Comparison of ENCODE assay signal across 9 mouse cellular contexts in the genomic region with DNA sequence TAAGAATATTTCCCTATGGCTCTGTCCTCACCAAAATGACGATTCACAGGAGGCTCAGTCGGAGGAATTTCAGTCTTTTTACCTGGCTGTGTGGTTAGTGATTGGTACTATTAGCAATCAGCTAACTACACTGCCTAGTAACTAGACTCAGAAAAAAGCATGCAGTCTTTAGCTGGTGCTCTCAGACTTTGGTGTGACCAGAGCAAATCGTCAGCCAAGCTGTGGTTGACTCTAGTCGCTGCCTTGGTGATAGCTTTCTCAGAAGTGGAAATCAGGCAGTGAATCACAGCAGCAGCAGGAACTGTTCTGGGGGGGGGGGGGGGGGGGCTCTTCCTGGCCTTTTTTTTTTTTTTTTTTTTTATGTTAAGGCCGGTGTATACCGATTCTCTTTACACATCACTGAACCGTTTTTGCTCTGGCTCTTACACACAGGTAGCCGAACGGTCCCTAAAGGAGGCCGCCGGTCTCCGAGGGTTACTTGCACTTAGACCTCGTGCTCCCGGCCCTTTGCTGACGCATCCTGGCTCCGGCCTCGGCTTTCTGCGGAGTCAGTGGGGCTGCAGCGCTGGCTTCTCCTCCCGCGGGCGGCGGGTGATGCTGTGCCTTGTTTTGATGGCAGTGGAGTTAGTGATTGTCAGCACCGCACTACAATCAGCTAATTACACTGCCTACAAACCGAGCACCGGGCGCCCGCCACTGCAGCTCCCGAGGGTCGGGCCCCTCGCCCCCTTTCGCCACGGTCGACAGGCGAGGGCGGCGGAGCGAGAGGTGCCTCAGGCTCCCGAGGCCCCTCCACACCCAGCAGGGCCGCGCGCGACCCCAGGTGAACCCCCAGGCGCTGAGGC. TPM values are rescaled to one million over a fixed set of nuclear protein-coding genes. Genes with fewer than 3 reads are reported as not detected.
DNase-seq lines count a peak whose midpoint lies in the region; ATAC-seq lines count a peak whose summit lies in the region.
"Had no signal": no experiment of that assay in that cellular context is flagged by ENCODE, and none has a peak within 500 bp of the region (broad histone marks: within the 10 kb centered on the region; RNA-seq: fewer than 3 reads in every experiment).

No protein-coding gene starts in this region.

- no peaks in the 10 kb centered on the region for H3K9me3 ChIP-seq in intestine, embryonic 14.5 days (ENCODE audit: control insufficient read depth, low read length)
- H3K9me3 ChIP-seq in limb, embryonic 11.5 days (ENCODE audit: control insufficient read depth, low read length): no peaks in the 10 kb centered on the region
- H3K9me3 ChIP-seq in midbrain, embryonic 14.5 days (ENCODE audit: control insufficient read depth, low read length): no peaks in the 10 kb centered on the region
- no peaks in the 10 kb centered on the region for H3K9me3 ChIP-seq in stomach, embryonic 15.5 days

- peak overlapping the region; percentile 56 for H3K9ac ChIP-seq in intestine, embryonic 14.5 days (ENCODE audit: low read length)
- H3K9ac ChIP-seq in limb, embryonic 11.5 days (ENCODE audit: low read length): peak overlapping the region; percentile 58
- H3K9ac ChIP-seq in midbrain, embryonic 14.5 days (replicated peaks; ENCODE audit: low read length): peak overlapping the region; percentile 64
- H3K9ac ChIP-seq in stomach, embryonic 15.5 days: peak overlapping the region; percentile 52

- 2% methylated on average over 44 of the region's 44 CpGs for WGBS in intestine, embryonic 14.5 days
- WGBS in limb, embryonic 11.5 days: under 1% methylated on average over 43 of the region's 44 CpGs
- WGBS in midbrain, embryonic 14.5 days: 2% methylated on average over 44 of the region's 44 CpGs
- WGBS in stomach, embryonic 15.5 days: 2% methylated on average over 44 of the region's 44 CpGs

- H3K27me3 ChIP-seq in intestine, embryonic 14.5 days (replicated peaks; ENCODE audit: control insufficient read depth, insufficient read depth, low read length): peaks cover 9% of the 10 kb centered on the region; the same call in 1 of the 2 replicates
- peaks cover 4% of the 10 kb centered on the region for H3K27me3 ChIP-seq in limb, embryonic 11.5 days (ENCODE audit: control insufficient read depth, insufficient read depth, low read length)
- 0 out of 2 replicates have a peak, but pooled peaks cover 6% of the 10 kb centered on the region for H3K27me3 ChIP-seq in midbrain, embryonic 14.5 days (ENCODE audit: control insufficient read depth, insufficient read depth, low read length)
- no peaks in the 10 kb centered on the region for H3K27me3 ChIP-seq in stomach, embryonic 15.5 days (replicated peaks)
- H3K27me3 ChIP-seq: CH12.LX had no signal

- H3K4me2 ChIP-seq in intestine, embryonic 14.5 days (ENCODE audit: low read length): peak overlapping the region; percentile 100
- H3K4me2 ChIP-seq in limb, embryonic 11.5 days (ENCODE audit: low read depth, severe bottlenecking): peak overlapping the region; percentile 98
- H3K4me2 ChIP-seq in midbrain, embryonic 14.5 days (ENCODE audit: low read length): peak overlapping the region; percentile 100
- peak overlapping the region; percentile 99 for H3K4me2 ChIP-seq in stomach, embryonic 15.5 days

- peaks cover 7% of the 10 kb centered on the region; the same call in 1 of the 2 replicates for H3K4me1 ChIP-seq in intestine, embryonic 14.5 days (replicated peaks; ENCODE audit: control insufficient read depth, insufficient read depth, low read length)
- no peaks in the 10 kb centered on the region; the same call in 1 of the 2 replicates for H3K4me1 ChIP-seq in limb, embryonic 11.5 days (ENCODE audit: control insufficient read depth, insufficient read depth, low read length)
- H3K4me1 ChIP-seq in midbrain, embryonic 14.5 days (ENCODE audit: control insufficient read depth, insufficient read depth, low read length): 0 out of 2 replicates have a peak, but pooled peaks cover 9% of the 10 kb centered on the region
- H3K4me1 ChIP-seq in stomach, embryonic 15.5 days: peaks cover 4% of the 10 kb centered on the region; the same call in 1 of the 2 replicates

- intact Hi-C loops in gastrocnemius, postnatal 36 days (cut with DNase I): no loop called here

- peak; percentile 64; the same call in 1 of the 2 replicates for ATAC-seq in intestine, embryonic 14.5 days (replicated peaks; ENCODE audit: low FRiP score, low TSS enrichment, low read depth)
- ATAC-seq in limb, embryonic 11.5 days (ENCODE audit: insufficient number of reproducible peaks, low FRiP score, low TSS enrichment, low read depth): 0 out of 2 replicates have a peak, but pooled peaks have one; percentile 35
- ATAC-seq in midbrain, embryonic 14.5 days (ENCODE audit: low FRiP score, low TSS enrichment): peak; percentile 70
- ATAC-seq in stomach, embryonic 15.5 days (ENCODE audit: insufficient read depth, low FRiP score, low read depth): no peak

- no peak overlapping the region for H3K27ac ChIP-seq in intestine, embryonic 14.5 days (ENCODE audit: low read depth)
- no peak overlapping the region for H3K27ac ChIP-seq in limb, embryonic 11.5 days (replicated peaks; ENCODE audit: low read depth, low read length)
- H3K27ac ChIP-seq in midbrain, embryonic 14.5 days (replicated peaks; ENCODE audit: low read depth, low read length): no peak overlapping the region
- H3K27ac ChIP-seq in stomach, embryonic 15.5 days: no peak overlapping the region

- H3K4me3 ChIP-seq in intestine, embryonic 14.5 days (ENCODE audit: low read depth, low read length): peak overlapping the region; percentile 47
- peak overlapping the region; percentile 42 for H3K4me3 ChIP-seq in limb, embryonic 11.5 days (ENCODE audit: low read depth, low read length)
- H3K4me3 ChIP-seq in midbrain, embryonic 14.5 days (replicated peaks; ENCODE audit: low read depth, low read length): peak overlapping the region; percentile 54
- peak overlapping the region; percentile 52 for H3K4me3 ChIP-seq in stomach, embryonic 15.5 days (replicated peaks)

- DNase-seq in layer of hippocampus, adult 18-20 months (ENCODE audit: low spot score in 2 of 2): peak; percentile 6 to 41
- DNase-seq in layer of hippocampus, adult 9-10 months (ENCODE audit: low spot score): no peak
- peak; percentile 21 to 47 for DNase-seq in cerebellum, postnatal 4 days (ENCODE audit: low spot score in 2 of 2)
- peak; percentile 25 to 31 for DNase-seq in gastrocnemius, postnatal 36 days
- peak; percentile 85 for DNase-seq in intestine, embryonic 14.5 days (ENCODE audit: low spot score)
- DNase-seq in limb, embryonic 11.5 days (ENCODE audit: low spot score): peak; percentile 75
- DNase-seq in midbrain, embryonic 14.5 days: peak; percentile 79

- no peaks in the 10 kb centered on the region for H3K36me3 ChIP-seq in intestine, embryonic 14.5 days (ENCODE audit: control insufficient read depth, insufficient read depth, low read length)
- no peaks in the 10 kb centered on the region for H3K36me3 ChIP-seq in limb, embryonic 11.5 days (ENCODE audit: control insufficient read depth, insufficient read depth, low read length)
- H3K36me3 ChIP-seq in midbrain, embryonic 14.5 days (ENCODE audit: control insufficient read depth, insufficient read depth, low read length): no peaks in the 10 kb centered on the region
- H3K36me3 ChIP-seq in stomach, embryonic 15.5 days: no peaks in the 10 kb centered on the region

RNA-seq across cellular contexts. Expression of a gene that starts 1.3 kb away (rescaled TPM):
- under 1 TPM in 1 of 2 experiments, not detected in 1; 0.67 TPM for total RNA-seq in layer of hippocampus, adult 18-20 months (2021)
- total RNA-seq in gastrocnemius, postnatal 36 days (2021): not detected
- polyA plus RNA-seq in intestine, embryonic 14.5 days (2014; fragmentation: Nextera tagmentation; extraction: Ambion mirVana): not detected in 2 replicates
- not detected in 2 replicates for polyA plus RNA-seq in limb, embryonic 11.5 days (2014; fragmentation: Nextera tagmentation; extraction: Ambion mirVana)
- 0.31 TPM in 1 of 2 replicates, not detected in the other for polyA plus RNA-seq in midbrain, embryonic 14.5 days (2014; fragmentation: Nextera tagmentation; extraction: Ambion mirVana)
- not detected in 2 replicates for polyA plus RNA-seq in stomach, embryonic 15.5 days (2015; fragmentation: Nextera tagmentation; extraction: Ambion mirVana)

RNA-seq across cellular contexts. Expression of a gene that starts 26.3 kb away (rescaled TPM):
- 1 to 10 TPM; 3.6 to 5.9 TPM for total RNA-seq in layer of hippocampus, adult 18-20 months (2021)
- total RNA-seq in gastrocnemius, postnatal 36 days (2021): 1 to 10 TPM; 1.3 to 1.5 TPM
- 2.8 and 5.2 TPM in 2 replicates for polyA plus RNA-seq in intestine, embryonic 14.5 days (2014; fragmentation: Nextera tagmentation; extraction: Ambion mirVana)
- polyA plus RNA-seq in limb, embryonic 11.5 days (2014; fragmentation: Nextera tagmentation; extraction: Ambion mirVana): 3.4 and 3.9 TPM in 2 replicates
- polyA plus RNA-seq in midbrain, embryonic 14.5 days (2014; fragmentation: Nextera tagmentation; extraction: Ambion mirVana): 0.72 and 0.84 TPM in 2 replicates
- polyA plus RNA-seq in stomach, embryonic 15.5 days (2015; fragmentation: Nextera tagmentation; extraction: Ambion mirVana): 4.7 TPM in 2 replicates
- total RNA-seq: CH12.LX had no signal

RNA-seq across cellular contexts. Expression of a gene that starts 42.5 kb away (rescaled TPM):
- not detected for total RNA-seq in layer of hippocampus, adult 18-20 months (2021)
- total RNA-seq in gastrocnemius, postnatal 36 days (2021): not detected
- polyA plus RNA-seq in intestine, embryonic 14.5 days (2014; fragmentation: Nextera tagmentation; extraction: Ambion mirVana): not detected in 2 replicates
- polyA plus RNA-seq in limb, embryonic 11.5 days (2014; fragmentation: Nextera tagmentation; extraction: Ambion mirVana): not detected in 2 replicates
- not detected in 2 replicates for polyA plus RNA-seq in midbrain, embryonic 14.5 days (2014; fragmentation: Nextera tagmentation; extraction: Ambion mirVana)
- polyA plus RNA-seq in stomach, embryonic 15.5 days (2015; fragmentation: Nextera tagmentation; extraction: Ambion mirVana): not detected in 2 replicates
- total RNA-seq: CH12.LX had no signal
